Mouse (Mus musculus) gastrocnemius, adult 8-10 months (tissue): ENCODE results near the gene Ube4b. TPM values are rescaled to one million over a fixed set of nuclear protein-coding genes. Genes with fewer than 3 reads are reported as not detected.
A peak's percentile ranks its signal among the peaks of the same experiment; 100 is the strongest.

Experiments used
- DNase-seq, 2 experiments: peaks; one replicate each; pipeline ENCODE4 v3.0.0; 2022; ENCODE audit warnings: low spot score in 2 of 2
- total RNA-seq, 4 experiments: library from RNA; stranded (reverse); gene quantifications; 2 replicates each; pipeline ENCODE4 v1.2.4; 2022

Ube4b gene
- total RNA-seq, 4 experiments from 2014 or later: 35.4 to 39.1 (median 35.6) TPM

DNA sequence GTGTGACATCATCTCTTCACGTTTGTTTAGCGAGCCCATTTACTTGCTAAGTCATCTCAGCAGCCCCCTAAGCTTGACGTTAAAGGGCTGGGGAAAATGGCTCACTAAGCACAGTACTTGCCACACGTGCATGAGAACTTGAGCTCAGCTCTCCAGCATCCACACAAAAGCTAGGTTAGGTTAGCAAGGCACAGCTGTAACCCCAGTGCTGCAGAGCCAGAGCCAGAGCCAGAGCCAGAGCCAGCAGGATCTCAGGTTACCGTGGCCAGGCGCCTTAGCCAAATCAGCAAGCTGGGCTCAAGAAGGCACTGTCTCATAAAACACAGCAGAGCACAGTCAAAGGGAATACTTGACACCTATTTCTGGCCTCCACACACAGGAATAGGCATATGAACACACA, 31.0 kb downstream of the Ube4b start:
- DNase-seq: peak; percentile 43 to 64

DNA sequence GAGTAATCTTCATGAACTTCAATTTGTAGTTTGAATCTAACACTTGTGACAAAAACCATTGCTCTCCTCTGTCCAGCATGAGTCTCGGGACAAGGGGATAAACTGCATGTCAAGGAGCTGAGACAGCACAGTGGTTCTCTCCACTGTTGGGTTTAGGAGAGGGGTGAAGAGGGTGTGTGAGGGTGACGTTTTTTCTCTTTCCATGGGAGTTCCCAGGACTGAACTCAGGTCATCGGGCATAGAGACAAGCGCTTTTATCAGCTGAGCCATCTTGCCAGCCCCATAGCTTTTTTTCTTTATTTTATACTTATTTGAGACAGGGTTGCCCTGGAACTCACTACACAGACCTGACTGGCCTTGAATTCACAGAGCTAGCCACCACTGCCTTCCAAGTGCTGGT, 32.3 kb downstream of the Ube4b start:
- DNase-seq: no peak

DNA sequence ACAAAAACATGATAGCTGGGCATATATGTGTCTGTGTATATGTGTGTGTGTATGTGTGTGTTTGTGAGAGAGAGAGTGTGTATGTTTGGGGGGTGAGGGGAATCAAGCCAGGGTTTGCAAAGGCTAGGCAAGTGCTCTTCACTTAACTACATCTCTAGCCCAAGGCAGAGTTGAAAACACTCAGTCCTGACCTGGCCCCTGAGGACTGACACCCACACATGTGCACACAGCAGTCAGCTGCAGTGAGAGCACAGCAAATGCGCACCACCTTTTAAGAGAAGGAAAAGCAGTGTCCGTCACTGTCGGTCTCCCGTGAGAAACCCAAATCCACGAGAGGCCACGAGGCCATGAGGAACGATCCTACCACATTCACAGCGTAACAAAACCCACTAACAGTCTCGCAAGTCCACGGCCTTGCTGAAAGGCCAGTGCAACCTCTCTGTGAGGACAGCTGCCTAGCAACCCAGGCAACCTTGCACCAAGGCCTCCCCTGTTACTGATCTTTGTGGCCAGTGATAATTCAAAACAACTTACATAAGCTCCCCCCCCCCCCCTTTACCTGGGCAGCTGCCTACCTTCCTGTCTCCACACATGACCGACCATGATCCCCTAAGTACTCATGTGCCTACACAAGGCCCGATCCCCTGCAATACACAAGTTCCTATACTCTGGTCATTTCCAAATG, 33.1 kb downstream of the Ube4b start:
- DNase-seq: no peak

DNA sequence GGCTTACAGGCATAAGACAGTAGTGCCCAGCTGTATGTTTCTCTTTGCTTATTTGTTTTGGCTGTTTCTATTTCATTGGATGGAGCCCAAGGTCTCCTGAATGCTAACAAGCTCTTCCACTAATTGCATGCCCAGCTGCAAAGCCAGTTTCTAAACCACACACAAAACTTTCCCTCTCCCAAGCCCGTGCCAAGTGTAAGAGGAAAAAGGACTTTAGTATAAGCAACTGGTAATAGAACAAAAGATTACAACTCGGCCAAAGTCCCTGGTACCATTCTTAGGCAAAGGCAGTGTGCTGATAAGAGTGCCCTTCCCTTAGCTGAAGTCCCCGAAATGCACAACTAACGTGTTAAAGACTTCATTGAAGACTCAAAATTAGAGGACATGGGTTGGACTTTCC, 34.2 kb downstream of the Ube4b start:
- no peak for DNase-seq

DNA sequence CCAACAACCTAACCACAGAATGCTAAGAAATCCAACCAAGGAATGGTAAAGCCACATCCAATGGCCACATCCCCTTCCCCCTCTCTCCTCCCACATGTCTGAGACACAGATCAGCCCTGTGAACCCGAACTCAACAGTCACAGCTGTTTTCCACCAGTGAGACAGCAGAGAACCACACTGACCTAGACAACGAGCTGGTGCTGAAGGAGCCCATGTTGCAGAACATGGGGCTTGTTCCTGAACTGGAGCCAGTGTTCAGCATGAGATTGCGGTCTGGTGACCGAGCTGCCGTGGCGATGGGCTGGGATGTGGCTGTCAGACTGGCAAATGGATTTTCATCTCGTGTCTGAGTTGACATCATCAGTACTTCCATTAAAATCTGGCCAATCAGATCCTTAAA, 45.5 kb downstream of the Ube4b start:
- DNase-seq: no peak

DNA sequence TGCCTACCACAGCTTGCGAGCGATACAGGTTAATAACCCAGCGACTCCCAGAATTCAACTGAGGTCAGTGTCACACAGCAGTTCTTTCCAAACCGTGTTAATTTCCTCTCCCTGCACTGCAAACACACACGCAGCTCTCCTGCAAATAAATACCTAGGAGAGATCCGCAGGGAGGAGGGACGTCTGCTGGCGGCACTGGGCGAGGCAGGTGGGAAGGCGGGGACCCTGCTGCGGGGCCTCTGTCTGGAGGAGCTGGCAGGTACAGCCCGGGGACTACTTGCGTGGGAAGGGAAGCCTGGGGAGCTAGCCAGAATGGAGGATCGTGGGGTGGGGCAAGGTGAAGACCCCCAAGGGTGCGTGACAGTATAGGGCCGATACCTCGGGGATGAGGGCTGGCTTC, 46.7 kb downstream of the Ube4b start:
- DNase-seq: no peak

DNA sequence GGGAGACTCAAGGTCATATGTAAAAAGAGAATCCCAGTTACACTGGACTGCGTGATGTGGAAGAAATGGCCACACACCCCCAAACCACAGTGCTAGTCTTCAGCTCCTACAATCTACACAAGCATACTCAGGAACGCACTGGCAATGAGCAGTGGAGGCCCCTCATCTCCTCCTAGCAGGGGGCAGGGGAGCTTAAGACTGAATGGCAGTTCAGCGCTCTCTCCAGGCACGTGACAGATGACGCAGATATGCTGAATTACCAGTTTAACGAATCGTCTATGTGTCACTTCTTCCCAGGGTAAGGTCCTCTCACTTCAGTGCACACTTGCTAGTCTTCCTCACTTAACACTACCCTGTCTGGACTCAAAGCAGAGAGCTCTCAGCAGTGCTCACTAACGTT, 47.7 kb downstream of the Ube4b start:
- no peak for DNase-seq

DNA sequence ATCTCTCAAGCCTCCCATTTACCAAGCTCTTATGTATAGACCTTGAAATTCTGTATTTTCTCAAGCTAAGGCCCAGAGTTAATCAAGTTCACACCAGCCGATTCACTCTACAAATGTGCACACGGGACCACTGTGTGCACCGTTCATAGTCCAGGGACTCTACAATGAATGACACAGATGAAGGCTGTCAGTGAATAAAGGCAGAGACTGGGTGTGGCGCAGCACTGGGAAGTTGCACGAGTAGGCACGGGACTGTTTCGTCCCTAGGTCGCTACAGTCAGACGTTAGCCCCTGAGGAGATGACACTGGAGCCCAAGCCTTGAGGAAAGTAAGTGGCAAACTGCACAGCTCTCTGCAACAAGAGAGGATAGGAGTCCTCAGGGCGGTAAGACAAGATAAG, 50.5 kb downstream of the Ube4b start:
- DNase-seq: no peak

DNA sequence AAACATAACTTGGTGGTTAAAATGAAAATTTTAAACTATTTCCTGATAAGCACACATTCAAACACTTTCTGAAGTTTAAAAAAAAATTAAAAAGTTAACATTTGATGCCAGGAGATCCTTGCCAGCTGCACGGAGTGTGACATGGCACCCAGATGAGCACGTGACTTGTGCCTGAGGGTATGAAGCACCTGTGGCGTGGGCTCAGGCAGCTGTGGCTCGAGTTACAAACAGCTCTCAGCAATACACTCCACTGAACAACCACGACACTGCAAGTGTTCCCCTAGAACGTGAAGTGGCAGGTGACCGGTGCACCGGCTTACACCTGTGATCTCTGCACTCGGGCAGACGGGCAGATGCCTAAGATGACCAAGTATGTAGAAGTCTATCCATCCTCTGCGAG, 51.9 kb downstream of the Ube4b start:
- DNase-seq: no peak

DNA sequence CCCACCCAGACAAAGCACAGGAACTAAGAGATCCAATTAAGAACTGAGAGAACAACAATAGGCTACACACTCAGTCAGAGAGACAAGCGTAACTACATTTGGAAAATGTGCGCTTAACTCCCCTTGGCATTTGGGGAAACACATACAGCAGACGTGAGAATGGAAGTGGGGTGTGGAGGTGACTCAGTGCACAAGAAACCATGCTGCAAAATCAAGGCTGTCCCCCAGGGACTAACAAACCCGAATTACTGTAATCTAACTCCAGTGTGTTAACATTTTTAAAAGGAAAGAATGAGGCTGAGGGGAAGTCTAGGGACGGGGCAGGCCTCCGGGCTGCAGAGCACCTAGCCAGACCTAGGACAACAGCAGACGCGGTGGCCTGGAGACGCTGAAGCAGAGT, 52.6 kb downstream of the Ube4b start:
- no peak for DNase-seq

DNA sequence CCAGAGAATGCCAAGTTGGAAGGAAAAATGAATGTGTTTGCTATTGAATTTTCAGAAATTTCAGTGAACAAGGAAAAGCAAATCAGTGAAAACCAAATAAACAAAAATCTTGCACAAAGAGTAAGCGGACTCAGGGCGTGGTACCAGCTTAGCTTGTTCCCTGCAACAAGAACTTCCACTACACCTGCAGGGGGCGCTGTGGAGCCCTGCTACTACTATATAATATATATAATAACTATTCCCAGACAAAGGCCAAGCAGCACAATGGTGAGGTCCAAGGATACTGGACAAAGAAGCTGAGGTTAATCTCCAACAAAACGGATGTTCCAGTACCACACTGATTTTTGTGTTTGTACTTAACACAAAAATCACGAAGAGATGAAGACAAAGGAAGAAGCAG, 53.1 kb downstream of the Ube4b start:
- DNase-seq: peak in 1 of 2 experiments; percentile 37

DNA sequence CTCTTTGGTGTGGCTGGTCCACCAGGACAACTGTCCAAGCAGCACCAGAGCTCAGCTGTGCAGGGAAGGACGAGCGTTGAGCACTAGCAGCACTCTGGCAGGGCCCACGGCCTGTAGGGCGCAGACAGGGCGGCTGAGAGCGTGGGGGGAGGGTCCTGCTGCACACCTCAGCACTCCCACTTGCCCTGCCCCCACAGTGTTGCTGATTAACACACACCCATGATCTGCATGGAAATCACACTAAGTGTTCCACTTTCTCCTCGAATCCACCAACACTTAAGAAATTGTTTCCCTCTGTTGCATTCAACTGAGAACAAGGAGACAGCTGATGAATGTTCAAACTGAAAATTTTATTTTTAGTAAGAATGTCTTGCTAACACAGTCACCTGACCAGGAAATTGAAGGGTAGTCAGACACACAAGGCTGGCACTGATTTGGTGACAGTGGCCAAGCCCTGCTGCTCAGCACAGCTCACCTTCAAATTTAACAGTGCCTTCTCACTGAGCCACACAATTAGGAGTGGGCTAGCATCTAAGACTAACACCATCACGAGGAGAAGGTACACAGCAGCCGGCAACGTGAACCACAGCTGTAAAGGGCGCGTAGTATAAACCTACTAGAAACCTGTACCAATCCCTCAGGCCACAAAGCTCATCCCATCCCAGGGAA, 60.7 kb downstream of the Ube4b start:
- no peak for DNase-seq

DNA sequence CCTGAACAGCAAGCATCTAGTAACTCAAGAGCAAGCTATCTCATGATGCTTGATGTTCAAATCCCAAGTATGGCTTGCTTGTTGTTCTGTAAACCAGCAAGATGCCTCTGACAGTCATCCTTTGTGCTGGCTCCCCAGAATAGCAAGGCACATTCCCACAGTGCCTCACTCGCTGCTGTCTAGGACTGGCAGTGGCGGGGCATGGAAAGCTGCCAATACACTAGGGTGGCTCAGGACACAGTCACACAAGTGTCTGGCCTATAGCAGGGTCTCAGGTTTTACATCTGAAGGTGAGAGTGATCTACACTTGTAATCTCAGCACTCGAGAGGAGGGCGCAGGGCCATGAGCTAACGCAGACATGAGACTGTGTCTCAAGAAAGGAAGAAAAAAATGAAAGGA, 61.7 kb downstream of the Ube4b start:
- peak; percentile 50 to 74 for DNase-seq

DNA sequence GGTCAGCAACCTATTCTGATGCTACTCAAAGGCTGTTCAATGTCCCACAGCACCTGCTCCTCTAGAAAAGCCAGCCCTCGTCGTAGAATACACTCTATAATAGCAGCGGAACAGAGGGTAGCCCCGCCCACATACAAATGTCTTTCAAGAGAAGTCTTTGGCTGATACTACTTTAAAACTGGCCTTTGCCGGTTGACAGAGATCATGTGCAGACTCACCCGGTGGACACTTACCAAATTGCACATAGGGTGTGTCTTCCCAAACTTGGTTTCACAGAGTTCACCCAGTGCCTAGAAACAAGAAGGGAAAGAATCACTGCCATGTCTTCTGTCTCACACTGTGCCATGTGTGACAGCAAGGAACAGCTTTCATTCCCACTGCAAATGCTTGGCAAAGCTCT, 65.5 kb downstream of the Ube4b start:
- DNase-seq: no peak

DNA sequence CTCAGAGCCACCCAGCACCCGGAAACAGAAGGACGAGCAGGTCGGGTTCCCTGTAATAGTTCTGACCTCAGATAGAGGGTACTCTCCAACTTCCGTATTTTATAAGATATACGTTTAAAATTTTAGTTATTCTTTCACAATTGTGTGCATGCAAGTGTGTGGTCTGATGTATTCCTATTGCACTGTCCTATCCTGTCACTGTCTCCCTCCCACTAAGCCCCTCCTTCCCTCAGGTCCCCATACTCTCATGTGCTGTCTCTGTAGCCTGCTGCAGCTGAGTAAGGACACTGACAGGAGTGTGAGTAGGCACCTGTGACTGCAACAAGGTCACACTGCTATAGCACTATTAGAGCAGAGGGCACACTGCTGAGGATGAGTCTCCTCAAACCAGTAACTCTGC, 65.9 kb downstream of the Ube4b start:
- no peak for DNase-seq

DNA sequence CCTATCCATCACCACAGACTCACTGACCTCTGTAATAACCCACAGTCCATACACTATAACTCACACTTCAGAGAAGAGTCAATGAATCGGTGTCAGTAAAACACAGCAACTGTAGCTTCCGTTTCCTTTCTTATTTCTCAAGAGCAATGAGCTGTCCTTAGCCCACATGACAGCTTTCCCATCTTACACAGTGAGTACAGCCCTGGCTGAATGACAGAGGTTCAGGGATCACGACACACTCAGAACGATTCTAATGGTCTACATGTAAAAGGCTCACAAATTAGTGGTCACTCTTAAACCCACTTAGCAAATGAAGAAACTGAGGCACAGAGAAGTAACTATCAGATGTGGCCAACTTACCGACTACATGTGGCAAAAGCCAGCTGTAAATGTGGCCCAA, 68.6 kb downstream of the Ube4b start:
- DNase-seq: no peak

DNA sequence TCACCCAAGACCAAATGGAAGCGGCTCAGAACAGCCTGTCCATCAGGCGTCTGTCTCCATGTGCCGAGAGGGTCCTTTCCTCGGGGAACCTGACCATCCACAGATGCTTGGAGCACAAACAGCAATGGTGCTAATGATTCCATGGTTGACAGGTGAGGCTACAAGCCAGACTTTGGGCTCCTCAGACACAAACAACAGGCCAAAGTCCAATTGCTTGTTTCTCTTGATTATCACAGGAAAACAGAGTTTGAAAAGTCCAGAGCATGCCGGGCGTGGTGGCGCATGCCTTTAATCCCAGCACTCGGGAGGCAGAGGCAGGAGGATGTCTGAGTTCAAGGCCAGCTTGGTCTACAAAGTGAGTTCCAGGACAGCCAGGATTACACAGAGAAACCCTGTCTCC, 71.9 kb downstream of the Ube4b start:
- DNase-seq: no peak

DNA sequence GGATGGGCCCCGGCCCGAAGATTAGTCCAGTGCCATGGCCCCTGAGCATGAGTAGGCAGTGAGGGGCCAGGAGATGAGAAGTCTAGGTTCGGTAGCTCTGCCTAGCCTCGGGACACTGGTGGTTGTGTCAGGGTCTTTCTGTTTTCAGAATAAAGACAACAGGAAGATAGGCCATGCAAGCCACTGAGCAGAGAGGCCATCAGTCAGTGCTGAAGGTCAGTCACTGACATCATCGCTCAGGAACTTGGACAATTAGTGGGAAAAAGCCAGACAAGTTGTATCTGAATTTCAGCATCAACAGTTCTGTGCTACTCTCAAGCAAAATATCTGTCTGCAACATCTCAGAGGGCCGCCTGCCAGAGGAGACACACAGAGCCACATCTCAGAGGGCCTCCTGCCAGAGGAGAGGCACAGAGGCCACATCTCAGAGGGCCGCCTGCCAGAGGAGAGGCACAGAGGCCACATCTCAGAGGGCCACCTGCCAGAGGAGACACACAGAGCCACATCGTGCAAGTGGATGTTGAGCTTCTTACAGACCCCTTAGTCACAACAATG, 74.9 kb downstream of the Ube4b start:
- DNase-seq: peak in 1 of 2 experiments; percentile 21

DNA sequence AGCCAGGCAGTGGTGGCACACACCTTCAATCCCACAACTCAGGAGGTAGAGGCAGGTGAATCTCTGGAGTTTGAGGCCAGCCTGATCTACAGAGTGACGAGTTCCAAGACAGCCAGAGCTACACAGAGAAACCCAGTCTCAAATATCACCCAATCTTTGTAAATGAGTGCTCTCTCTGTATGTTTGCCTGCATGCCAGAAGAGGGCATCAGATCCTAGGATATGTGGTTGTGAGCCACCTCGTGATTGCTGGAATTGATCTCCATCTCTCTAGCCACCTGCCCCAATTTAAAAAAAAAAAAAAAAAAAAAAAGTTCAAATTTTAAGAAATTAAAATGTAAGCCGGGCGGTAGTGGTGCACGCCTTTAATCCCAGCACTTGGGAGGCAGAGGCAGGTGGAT, 77.6 kb downstream of the Ube4b start:
- no peak for DNase-seq

DNA sequence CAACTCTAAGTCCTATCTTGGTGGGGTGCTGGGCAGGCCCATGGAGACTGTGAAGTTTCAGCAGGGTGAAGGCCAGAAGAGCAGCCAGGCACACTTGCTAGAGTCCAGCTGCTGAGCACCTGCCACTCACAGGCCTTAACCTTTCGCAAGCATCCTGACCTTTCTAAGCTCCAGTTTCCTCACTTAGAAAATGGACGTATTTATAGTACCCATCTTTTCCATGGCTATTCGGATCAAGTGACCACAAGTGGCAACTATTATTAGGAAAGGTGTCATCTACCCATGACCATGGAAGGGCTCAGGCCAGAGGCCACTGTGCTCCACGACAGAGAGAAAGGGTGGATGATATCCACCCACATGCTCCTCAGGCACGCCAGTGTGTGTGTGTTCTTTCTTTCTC, 80.7 kb downstream of the Ube4b start:
- DNase-seq: peak; percentile 48 to 69

DNA sequence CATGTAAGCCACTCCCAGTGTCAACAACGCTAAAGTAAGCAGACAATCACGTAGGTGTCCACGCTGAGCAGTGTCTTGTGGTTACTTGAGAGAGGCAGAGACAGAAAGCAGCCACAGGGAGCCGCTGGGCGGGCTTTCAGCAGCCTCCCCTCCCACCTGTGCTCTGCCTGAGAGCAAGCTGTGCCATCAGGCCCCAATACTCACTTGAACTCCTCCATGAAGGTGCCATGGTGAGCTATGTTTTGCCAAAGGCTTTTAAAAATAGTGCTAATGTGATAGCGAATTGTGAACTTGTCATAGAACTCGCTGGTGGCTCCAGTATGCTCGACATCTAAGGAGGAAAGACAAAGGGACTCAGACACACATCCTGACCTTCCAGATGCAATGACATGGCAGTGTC, 82.2 kb downstream of the Ube4b start:
- no peak for DNase-seq

DNA sequence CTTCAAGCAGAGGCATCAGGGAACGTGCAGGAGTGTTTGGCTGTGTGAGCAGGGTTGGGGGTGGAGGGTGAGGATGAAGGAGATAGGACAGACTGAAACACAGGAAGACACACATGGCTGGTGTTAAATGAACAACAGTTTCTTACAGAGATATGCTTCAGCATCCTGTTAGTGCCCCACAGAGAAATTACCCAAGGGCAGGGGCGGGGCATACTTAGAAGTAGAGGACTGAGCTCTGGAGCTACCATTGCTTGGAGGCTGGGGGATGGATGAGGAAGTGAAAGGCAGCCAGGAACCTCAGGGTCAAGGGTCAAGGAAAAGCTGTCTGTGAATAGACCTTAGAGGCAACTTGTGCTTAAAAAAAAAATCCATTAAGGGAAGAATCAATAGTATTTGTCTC, 85.9 kb downstream of the Ube4b start:
- no peak for DNase-seq
